Mouse (Mus musculus): ENCODE results near the gene Ppp2ca. TPM values are rescaled to one million over a fixed set of nuclear protein-coding genes. Genes with fewer than 3 reads are reported as not detected.
"Not testable (repeated sequence)": the region's sequence is repeated elsewhere in the genome, so short reads cannot be mapped to it uniquely, and the experiment has no call there.

The Ppp2ca gene
- total RNA-seq, 2 experiments from 2014 or later: 66.8 to 103 TPM

DNA sequence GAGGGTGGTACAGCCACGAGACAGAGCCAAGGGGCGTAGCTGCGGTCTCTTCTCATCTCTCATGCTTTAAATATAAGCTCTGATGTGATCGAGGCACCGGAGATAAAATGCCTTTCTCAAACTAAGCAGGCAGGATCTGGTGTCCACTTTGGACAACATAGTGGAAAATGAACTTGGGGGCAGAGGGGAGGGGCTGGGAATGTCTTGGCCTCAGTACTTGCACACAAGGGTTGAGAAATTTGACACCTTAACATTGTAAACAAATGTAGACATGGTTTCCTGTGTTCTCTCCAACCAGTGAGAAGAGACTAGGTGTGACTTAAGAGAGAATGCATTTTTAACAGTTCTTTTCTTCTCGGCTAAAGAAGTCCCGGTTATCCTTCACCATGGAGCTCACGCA is 9.2 kb upstream of the Ppp2ca start:
- ATAC-seq (replicated peaks; ENCODE audit: low FRiP score, low TSS enrichment, poor library complexity, severe bottlenecking): no peak

DNA sequence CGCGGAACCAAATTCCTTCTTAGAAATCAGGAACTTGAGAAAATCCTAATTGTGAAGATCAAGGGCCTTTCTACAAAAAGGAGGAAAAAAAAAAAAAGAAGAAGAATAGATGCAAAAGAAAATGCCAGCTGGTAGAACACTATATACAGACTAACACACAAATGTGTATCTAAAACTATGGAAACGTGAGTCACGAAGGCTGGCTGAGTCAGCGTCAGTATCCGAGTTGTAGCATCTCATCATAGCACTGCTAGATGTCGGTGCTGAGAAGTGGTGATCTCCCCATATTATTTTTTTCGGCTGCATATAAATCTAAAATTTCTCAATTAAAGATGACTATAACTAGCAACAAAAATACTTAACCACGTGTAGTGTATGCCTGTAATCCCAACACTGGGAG is 7.2 kb upstream of the Ppp2ca start:
- no peak for ATAC-seq (replicated peaks; ENCODE audit: low FRiP score, low TSS enrichment, poor library complexity, severe bottlenecking)

DNA sequence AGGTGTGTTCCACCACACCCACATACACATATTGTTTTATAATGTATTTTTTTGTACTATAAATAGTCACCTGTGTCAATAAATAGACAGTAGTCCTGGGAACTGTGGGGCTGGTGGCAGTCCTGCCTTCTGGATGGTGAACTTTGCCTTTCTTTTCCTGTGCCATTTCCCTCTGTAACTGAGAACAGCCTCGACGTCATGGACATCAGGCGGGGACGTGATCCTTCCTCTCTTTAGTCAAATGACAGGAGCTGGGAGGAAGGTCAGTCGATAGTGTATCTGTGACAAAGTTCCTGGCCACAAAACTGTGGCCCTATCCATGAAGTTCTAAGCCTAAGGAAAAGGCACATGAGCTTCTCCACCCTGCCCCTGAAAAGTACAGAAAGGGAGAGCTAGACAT is 3.9 kb upstream of the Ppp2ca start:
- ATAC-seq (replicated peaks; ENCODE audit: low FRiP score, low TSS enrichment, poor library complexity, severe bottlenecking): no peak

DNA sequence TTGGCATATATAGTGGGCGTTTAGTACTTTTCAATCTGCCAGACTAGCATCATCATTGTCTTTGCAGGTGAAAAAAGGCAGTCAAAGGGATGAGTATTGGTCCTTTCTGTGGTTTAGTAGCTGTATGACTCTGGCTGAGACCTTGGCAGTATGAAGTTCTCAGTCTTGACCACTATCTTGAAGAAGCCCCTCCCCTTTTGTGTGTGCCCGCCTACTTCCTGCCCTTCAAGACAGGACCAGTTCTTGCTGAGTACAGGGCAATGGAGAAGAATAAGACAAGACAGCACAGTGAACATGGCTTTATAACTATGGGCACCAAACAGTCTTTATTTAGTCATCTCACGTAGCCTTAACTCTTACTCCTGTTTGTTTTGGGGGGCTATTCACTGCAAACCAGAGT is 1.5 kb upstream of the Ppp2ca start:
- ATAC-seq (replicated peaks; ENCODE audit: low FRiP score, low TSS enrichment, poor library complexity, severe bottlenecking): no peak

DNA sequence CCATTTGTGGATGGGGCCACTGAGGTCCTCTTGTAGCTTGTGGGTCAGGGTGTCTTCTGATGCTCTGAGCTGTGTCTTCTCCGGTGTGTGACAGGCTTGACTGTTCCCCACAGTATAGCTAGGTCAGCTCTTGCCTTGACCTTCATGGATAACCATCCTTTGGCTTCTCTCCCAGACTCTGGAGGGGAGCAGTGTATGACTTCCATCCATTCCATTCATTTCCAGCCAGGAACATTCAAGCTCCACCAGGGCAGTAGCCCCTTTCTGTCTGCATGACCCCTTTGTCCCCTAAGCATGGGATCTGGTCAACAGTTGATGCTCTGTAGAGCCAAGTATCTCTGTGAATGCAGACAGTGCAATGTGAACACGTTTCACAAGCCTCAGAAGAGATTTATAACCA is 885 bp upstream of the Ppp2ca start:
- ATAC-seq (replicated peaks; ENCODE audit: low FRiP score, low TSS enrichment, poor library complexity, severe bottlenecking): no peak

DNA sequence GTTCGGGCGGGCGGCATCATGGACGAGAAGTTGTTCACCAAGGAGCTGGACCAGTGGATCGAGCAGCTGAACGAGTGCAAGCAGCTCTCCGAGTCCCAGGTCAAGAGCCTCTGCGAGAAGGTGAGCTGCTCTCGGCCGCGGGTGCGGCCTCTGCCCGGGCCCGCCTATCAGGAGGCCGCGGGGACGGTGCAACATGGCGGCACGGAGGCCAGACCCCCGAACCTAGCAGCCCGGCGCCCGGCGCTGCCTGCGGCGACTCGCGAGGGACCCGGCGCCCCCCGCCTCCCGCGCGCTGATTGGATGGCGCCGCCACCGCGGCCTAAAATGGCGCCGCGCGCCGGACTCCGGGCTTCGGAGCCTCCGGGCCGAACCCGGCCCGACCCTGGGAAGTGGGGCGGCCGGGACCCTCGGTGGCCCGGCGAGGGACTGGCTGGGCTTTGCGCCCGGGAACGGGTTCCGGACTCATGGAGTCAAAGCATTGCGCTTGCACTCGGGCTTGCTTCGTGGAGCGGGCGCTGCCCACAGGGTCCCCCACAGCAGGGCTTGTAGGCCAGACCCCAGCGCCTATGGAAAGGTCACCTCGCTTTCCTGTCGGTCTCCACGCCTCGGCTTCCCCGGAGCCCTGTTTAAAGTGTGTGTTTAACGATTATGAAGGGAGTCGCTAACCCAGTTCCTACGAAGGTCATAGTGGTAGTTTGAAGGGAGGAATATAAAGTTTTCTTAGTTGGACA is 715 bp downstream of the Ppp2ca start:
- peak; percentile 29; the same call in 1 of the 2 replicates for ATAC-seq (replicated peaks; ENCODE audit: low FRiP score, low TSS enrichment, poor library complexity, severe bottlenecking)

DNA sequence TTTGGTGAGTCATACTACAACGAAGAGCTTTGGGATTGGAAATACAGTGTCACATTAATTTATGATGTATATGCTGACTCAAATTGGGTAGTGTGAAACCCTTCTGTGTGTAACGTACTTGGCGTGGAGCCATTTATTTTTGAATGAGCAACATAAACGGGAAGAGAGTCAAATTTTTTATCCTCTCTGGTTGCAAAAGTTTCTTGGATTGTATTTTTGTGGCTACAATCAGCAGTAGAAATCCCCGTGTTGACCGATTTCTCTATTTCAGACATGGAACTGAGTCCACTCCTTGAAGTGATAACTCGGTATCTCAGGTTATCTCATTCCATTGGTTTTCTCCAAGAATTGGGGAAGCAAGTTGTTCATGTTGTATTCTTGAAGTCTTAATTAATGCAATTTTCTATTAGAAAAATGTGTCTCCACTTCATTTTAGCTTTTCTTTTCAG is 1.3 kb downstream of the Ppp2ca start:
- ATAC-seq (replicated peaks; ENCODE audit: low FRiP score, low TSS enrichment, poor library complexity, severe bottlenecking): no peak

DNA sequence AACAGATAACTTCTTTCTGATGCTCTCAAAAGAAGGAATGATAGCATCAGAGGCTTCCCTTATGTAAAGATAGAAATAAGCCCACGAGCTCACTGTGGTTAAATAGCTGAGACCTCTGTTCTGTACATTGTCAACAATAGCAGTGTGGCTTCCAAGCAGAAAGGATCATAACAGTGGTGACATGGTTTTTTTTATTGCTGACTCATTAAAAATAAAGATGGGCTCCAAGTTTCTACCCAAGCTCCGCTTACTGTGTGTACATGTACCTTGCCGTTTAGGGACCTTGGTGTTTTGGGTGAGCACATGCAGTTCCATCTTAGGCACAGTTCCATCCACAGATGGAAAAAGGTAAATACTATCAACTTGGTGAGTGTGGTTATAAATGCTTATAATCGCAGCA is 4.5 kb downstream of the Ppp2ca start:
- no peak for ATAC-seq (replicated peaks; ENCODE audit: low FRiP score, low TSS enrichment, poor library complexity, severe bottlenecking)

DNA sequence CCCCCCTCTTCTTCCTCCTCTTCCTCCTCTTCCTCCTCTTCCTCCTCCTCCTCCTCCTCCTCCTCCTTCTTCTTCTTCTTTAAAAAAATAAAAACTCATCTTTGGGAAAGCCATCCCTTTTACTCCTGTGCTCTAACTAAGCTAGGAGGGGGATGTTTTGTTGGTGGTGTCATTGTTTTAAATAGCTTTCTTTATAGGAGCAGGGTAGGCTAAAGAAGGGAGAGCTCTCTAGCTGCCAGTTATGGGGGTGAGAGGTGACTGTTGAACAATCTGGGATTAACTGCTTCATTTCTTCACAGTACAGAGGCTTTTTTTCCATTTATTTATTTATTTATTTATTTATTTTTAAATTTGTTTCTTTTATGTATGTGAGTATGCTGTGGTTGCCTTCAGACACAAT is 7.0 kb downstream of the Ppp2ca start:
- ATAC-seq (replicated peaks; ENCODE audit: low FRiP score, low TSS enrichment, poor library complexity, severe bottlenecking): no peak

DNA sequence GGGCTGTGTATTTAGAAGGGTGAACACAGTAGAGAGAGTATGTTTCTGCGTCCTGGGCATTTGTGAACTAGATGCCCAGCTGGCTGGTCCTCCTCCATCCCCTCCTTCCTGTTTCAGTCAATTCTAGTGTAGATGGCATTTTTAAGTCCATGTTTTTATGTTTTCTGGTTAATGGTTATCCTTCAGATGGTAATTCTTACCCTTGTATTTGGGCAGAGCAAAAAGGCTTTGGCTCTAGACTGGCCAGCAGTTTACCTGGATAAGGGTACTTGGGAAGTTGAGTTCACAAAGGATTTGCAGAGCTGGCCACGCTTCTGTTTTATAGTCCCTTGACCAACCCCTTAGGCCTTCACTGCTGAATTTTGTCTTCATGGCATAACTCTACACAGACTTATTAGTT is 7.6 kb downstream of the Ppp2ca start:
- ATAC-seq (replicated peaks; ENCODE audit: low FRiP score, low TSS enrichment, poor library complexity, severe bottlenecking): no peak

DNA sequence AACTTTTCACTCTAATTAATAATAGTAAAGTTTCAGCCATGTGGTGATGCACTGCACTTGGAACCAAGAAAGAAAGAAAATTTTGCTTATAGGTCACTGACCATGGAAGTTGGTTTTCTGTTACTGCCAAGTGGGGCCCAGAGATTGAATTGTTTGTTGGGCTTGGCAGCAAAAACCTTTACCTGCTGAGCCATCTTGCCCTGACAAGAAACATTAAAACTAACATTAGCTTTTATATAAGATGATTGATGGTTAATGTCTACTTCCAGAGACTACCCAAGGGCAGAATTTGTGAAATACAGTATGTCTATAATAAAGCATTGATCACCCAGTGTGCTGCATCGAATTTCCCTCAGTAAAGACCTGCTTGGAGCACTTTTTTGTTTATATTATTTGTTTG is 8.0 kb downstream of the Ppp2ca start:
- ATAC-seq (replicated peaks; ENCODE audit: low FRiP score, low TSS enrichment, poor library complexity, severe bottlenecking): no peak

DNA sequence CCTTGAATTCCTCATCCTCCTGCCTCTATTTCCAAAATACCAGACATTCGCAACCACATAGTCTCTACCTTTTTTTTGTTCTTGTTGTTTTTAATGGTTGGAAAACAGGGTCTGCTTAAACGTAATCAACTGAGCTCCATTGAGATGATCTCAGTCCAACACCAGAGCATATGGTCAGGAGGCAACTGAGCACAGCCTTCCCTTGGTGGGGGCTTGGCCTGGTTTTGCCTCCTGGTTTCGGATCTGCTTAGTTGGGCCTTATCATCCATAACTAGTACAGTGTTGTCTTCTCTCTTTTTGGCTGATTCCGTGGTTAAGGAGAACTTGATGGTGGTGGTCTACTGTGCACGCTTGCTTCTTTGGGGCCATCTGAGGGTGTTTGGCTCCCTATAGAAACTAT is 10.3 kb downstream of the Ppp2ca start:
- no peak for ATAC-seq (replicated peaks; ENCODE audit: low FRiP score, low TSS enrichment, poor library complexity, severe bottlenecking)

DNA sequence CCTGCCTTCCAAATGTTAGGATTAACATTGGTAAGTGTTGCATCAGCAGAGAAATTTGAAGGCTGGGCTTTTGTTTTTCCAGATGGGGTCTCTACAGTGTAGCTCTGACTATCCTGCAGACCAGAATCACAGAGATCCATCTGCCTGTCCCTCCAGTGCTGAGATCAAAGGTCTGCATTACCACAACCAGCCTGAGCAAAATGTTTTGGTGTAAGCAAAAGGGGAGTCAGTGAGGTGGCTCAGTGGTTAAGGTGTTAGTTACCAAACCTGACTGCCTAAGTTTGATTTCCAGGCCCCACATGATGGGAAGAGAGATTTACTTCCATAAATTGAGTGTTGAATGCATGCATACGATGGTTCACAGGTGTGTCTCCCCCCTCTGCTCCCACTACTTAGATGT is 10.9 kb downstream of the Ppp2ca start:
- 0 out of 2 replicates have a peak, but pooled peaks have one; percentile 50 for ATAC-seq (replicated peaks; ENCODE audit: low FRiP score, low TSS enrichment, poor library complexity, severe bottlenecking)

DNA sequence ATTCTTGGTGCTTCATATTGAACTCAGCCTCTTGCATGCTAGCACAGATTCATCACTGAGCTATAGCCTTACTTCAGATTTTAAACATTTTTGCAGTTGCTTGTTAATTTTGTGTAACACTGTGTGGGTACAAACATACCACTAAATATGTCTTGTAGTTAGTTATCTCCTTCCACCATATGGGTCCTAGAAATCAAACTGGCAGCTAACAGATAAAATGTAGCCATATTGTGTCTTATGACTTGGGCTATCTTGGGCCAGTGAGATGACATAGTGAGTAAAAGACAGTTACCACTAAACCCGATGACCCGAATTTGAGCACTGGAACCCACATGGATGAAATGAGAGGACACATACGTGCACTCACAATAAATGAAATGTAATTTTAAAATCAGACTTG is 17.0 kb downstream of the Ppp2ca start:
- ATAC-seq (replicated peaks; ENCODE audit: low FRiP score, low TSS enrichment, poor library complexity, severe bottlenecking): peak; percentile 78

DNA sequence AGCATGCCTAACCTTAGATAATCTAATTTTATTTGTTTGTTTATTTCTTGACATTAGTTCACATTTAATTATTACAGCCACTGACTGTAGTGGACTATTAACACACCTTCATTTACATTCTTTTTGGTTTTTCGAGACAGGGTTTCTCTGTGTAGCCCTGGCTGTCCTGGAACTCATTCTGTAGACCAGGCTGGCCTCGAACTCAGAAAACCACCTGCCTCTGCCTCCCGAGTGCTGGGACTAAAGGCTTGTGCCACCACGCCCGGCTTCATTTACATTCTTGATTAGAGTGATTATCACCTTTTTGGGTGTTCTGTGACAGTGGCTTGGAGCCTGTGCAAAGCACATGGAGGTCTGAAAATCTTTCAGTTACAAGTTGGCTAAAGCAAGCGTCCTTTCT is 17.6 kb downstream of the Ppp2ca start:
- ATAC-seq (replicated peaks; ENCODE audit: low FRiP score, low TSS enrichment, poor library complexity, severe bottlenecking): not testable (repeated sequence)

DNA sequence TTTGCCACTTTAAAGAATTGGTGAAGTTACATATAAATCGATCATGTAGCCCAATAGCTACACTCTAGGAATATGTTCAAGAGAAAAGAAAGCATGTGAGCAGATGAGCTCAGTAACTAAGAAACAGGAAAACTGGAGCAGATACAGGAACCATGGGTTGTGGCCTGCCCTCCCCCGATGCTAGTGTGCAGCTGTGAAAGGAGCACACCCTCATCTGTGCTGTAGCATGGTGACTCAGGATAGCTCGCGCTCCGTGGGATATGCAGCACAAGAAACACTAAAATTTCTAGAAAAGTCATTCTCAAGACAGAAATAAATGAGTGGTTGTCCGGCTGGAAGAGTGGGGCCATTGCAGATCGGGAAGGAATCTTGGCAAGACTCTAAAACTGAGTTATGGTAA is 18.7 kb downstream of the Ppp2ca start:
- no peak for ATAC-seq (replicated peaks; ENCODE audit: low FRiP score, low TSS enrichment, poor library complexity, severe bottlenecking)

DNA sequence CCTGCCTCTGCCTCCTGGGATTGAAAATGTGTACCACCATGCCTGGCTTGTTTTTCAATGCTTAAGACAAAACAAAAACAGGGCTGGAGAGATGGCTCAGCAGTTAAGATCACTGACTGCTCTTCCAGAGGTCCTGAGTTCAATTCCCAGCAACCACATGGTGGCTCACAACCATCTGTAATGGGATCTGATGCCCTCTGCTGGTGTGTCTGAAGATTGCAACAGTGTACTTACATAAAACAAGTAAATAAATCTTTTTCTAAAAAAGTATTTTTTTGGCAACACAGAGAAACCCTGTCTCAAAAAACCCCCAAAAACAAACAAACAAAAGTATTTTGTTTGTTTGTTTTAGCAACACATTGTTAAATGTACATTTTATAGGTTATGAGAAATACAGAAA is 21.9 kb downstream of the Ppp2ca start:
- ATAC-seq (replicated peaks; ENCODE audit: low FRiP score, low TSS enrichment, poor library complexity, severe bottlenecking): not testable (repeated sequence)

DNA sequence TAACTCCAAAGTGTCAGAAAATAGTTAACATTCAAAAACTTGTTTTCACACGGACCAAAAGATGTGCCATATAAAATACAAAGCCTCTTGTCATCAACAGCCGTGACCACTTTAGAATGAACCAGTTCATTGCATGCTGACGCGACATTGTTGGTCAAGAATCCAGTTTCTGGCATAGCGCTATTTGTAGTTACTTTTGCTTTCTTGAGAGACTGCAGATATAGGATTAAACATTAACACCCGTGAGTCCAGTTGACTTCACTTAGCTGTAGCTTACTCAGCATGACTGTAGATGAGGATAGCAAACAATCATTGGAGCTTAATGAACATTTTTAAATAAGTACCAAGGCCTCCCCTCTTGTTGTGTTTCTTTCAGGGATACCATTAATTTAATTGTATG is 23.6 kb downstream of the Ppp2ca start:
- ATAC-seq (replicated peaks; ENCODE audit: low FRiP score, low TSS enrichment, poor library complexity, severe bottlenecking): no peak

DNA sequence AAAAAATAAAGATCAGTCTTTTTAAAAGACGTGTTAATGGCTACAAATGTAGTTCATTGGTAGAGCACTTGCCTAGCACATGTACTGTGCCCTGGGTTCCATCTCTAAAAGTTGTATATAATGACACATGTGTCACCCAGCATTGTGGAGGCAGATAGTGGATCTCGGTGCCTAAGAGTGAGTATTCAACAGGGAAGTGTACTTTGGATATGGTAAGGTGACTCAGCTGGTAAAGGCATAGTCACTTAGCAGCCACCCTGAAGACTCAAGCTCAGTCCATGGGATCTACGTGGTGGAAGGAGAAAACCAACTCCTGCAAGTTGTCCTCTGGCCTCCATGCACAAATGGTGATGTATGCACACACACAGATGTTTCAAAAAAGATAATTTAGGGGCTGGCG is 26.0 kb downstream of the Ppp2ca start:
- ATAC-seq (replicated peaks; ENCODE audit: low FRiP score, low TSS enrichment, poor library complexity, severe bottlenecking): no peak

DNA sequence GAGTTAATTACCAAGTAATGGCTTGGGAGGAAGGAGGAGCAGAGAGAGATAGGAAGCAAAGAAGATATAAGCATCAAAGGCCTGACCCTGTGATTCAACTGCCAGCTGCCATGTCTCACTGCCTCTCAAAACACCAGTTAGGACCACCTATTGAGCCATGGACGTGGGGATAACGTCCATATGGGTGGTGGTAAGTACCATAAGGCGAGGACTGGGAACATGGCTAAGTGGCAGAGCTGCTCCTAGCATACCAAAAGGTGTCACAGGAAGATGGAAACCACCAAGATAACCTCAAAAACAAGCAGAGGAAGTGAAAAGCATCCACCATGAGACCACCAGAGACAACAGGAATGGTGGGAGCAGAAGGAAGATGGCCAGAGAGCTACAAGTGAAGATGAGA is 28.7 kb downstream of the Ppp2ca start:
- no peak for ATAC-seq (replicated peaks; ENCODE audit: low FRiP score, low TSS enrichment, poor library complexity, severe bottlenecking)

DNA sequence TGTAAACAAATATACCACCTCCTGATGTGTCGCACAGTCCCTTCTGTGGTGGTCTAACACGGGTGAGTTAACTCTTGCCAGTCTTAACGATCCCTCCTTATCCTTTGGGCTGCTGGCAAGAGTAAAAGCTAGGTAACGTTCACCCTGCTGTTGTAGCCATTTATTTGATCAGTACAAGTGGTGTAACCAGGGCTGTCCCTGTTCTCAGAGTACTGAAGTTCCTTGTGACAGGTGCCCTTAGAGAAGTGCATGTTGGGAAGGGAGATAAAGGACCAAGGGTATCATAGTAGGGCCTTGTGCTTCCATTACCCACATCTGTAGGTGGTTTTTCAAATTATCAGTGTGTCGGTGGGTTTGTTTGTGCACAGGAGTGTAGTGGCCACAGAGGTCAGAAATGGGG is 29.3 kb downstream of the Ppp2ca start:
- no peak for ATAC-seq (replicated peaks; ENCODE audit: low FRiP score, low TSS enrichment, poor library complexity, severe bottlenecking)

Measured in megakaryocyte-erythroid progenitor cell, adult 5-6 weeks (primary cell).